Mouse (Mus musculus): ENCODE measurements around the gene Lhpp. TPM values are rescaled to one million over a fixed set of nuclear protein-coding genes. Genes with fewer than 3 reads are reported as not detected.
"Not testable (repeated sequence)": the region's sequence is repeated elsewhere in the genome, so short reads cannot be mapped to it uniquely, and the experiment has no call there.

The Lhpp gene
- total RNA-seq, 2 experiments from 2014 or later, result 11.6 to 17.7 TPM

DNA sequence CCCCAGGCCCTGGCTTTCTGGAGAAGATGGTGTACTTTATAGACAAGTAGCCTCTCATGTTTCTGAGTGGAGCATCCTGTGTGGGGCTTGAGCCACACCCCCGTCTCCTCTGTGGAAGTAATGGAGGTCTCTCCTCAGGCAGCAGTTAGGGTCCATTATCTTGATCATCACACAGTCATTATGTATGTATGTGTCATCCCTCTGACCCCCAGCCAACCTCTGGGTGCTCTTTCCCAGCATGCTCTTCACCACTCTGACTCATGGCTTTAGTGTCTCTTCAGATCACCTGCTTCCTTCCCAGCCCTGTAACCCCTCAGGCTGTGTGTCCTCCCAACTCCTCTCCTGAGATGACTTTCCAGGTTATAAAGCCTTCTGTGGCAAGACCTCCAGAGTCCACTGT is 31.2 kb downstream of the Lhpp start:
- no peak for DNase-seq (ENCODE audit: low spot score)

DNA sequence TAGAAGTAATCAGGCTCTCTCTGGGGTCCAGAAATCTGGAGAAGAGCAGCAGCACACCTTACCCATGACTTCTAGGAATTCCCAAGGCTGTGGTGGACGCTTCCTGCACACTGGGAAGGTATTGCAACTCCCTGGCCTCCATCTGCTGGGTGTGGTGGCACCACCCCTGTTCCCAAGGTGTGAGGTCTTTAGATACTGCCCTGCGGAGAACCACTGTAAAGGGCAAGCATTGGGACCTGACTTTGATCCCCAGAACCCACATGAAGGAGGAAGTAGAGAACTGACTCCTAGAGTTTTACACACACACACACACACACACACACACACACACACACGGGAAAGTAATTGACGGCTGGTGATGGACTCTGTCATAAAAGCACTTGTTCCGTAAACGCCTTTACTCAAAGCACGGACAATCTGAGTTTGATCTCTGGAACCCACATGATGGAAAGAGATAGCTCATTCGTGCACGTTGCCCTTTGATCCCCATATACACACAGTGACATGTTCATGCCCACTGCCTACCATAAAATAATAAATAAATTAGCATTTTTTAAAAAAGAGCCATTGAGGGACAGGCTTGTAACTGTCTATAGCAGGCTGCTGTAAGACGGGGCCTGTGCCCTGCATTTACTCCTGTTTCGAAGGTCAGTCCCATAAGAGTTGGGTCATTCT is 34.3 kb downstream of the Lhpp start:
- no peak for DNase-seq (ENCODE audit: low spot score)

DNA sequence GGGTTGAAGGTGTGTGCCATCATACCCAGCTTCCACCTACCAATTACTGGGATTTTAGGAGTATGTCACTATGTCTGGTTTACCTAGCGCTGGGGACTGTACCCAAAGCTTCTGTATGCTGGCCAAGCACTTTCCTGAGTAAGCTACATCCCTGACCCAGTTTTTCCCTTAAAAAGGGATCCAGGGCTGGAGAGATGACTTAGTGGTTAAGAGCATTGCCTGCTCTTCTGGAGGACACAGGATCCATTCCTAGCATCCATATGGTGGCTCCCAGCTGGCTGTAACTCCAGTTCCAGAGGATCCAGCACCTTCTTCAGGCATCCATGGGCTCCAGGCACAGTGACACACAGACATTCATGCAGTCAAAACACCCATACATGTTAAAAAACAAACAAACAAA is 36.1 kb downstream of the Lhpp start:
- DNase-seq (ENCODE audit: low spot score), result no peak

DNA sequence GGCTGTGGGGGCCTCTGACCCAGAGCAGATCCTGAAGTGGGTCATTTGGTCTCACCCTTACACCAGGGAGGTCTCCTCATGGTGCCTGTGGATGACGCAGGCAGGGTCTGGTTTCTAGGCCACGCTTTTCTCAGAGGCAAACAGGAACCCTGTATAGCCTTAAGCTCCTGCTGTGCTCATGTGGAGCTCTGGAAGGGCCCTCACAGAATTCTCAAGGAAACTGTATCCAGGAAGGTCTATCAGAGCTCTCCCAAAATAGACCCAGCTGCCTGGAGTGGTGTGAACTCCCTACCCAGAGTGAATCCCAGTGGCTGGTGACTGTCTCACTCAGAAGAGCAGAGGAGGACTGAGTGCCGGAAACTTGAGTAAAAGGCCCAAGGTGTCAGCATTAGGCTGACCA is 44.0 kb downstream of the Lhpp start:
- peak; percentile 66 for DNase-seq (ENCODE audit: low spot score)

DNA sequence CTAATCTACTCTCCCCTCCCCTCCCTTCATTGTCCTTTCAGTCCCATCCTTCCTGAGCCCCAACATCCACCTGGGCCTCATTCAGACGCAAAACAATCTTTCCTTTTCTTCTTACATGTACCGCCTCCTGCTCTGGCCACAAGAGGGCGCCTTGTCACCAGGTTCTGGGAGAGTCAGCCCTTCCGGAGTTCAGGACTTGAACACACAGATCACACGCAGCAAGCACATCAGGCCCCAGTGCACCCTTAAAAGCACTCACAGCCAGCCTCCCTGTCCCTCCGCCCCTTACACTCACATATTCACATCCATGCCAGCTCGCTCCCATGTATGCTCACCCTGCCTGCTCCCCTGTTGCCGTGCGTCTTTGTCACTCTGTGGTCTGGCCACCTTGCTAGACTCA is 45.6 kb downstream of the Lhpp start:
- peak; percentile 91 for DNase-seq (ENCODE audit: low spot score)

DNA sequence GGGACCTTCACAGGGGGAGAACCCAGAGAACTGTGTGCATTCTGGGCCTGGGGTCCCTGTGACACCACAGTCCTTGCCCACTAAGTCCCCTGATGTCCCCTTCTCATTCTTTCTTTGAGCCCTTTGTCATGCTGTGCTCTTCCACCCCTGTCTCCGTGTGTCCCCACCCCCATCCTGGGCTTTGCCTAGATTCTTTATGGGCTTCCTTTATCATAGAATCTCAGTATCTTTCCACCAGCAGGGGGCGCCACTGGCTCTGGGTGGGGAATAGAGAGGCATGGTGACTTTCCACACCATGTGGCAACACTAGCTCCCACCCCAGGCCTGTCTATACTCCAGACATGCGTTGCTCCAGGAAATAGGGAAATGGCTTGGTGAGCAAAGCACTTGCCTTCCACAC is 46.1 kb downstream of the Lhpp start:
- DNase-seq (ENCODE audit: low spot score), result peak; percentile 94

DNA sequence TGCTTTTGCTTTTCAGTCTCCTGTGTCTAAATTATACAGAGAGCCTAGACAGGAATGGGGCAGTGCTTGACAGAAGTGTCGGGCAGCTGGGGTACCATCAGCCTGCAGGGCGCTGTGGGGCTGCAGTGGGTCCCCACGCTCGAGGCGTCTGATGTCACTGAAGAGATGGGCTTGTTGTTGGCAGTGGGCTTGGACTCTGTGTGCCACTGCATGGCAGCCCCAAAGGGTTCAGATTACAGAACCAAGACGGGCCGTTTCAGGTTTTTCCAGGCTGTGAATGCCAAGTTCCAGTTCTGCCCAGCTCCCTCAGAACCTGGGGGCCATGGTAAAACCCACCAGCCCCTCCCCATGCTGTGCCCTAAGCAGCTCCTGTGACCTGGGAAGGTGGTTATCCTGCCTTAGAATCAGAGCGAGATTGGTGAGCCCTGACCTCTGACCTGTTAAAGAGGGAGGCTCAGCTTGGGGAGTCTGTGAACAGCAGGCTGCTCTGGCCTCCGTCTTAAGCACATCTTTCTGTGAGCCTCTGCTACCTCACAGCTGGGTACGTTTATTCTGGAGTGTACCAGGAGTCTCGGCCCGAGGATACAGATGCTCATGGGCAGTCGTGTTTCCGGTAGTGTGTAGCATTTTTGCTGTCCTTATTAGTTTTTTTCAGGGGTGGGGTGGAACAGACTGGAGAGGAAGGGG is 47.1 kb downstream of the Lhpp start:
- DNase-seq (ENCODE audit: low spot score), result no peak

DNA sequence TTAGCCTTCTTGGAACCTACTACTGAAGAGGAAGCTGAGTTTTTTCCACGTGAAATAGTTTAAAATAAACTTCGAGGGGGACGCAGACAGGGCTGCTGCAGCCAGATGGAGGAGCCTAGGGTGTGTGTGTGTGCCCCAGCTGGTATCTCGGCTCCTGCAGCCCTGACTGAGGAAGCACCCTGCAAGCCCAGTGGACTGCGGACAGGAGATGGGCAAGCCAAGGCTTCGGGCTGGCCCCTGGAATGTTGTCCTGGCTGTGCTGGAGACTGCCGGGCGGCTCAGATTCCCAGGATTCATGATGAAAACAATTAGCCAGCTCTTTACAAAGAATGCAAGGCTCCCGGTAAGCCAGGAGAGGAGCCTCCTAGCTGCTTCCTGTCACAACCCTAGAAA is 47.6 kb downstream of the Lhpp start:
- DNase-seq (ENCODE audit: low spot score), result no peak

DNA sequence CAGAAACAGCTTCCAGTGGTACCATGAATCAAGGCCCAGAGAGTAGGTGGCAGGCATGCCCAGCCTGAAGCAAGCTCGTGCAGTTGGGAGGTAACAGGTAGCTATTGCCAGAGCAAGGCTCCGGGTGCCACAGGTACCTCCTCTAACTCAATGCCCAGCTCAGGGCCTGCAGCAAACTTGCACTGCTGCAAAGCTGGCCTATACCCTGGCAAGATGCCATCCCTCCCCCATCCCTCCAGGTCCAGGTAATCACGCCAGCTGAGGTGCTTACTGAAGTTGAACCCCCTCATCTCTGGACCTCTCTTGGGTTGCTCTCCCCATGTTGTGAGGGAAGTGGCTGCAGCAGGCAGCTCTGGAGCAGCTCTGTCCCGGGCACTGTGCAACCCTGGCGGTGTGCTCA is 48.2 kb downstream of the Lhpp start:
- DNase-seq (ENCODE audit: low spot score), result no peak

DNA sequence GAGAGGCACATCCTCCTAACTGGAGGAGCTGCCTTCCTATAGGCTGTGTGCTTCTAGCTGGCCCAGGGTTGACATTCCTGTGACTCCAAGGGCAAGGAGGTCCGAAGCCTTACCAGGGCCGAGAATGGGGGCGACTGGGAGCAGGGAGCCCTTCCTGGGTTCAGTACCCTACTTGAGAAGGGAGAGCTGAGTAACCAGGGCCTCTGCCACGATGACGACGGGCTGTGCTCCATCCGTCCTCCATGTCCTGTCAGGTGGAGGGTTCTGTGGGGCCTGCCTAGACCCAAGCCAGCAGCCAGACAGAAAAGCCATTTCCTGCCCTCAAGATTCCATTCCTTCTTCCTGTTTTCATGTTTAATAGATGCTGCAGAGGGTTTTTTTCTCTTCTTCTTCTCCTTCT is 49.2 kb downstream of the Lhpp start:
- DNase-seq (ENCODE audit: low spot score), result no peak

DNA sequence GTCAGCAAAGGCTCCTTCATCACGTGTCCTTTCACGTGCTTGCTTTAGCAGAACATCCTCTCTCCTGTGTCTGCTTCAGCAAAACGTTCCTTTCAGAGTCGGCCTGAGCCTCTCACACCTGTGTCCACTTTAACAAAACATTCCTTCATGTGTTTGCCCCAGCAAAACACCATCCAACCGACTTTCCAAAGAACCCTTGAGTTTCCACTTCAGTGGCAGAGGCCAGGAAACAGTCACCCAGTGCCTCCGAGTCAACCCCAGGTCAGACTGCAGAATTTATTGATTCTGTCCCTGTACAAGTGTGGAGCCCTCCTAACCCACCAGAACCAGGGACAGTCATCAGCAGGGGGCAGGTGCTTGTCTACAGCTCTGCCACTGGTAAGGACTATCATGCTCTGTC is 52.4 kb downstream of the Lhpp start:
- DNase-seq (ENCODE audit: low spot score), result not testable (repeated sequence)

DNA sequence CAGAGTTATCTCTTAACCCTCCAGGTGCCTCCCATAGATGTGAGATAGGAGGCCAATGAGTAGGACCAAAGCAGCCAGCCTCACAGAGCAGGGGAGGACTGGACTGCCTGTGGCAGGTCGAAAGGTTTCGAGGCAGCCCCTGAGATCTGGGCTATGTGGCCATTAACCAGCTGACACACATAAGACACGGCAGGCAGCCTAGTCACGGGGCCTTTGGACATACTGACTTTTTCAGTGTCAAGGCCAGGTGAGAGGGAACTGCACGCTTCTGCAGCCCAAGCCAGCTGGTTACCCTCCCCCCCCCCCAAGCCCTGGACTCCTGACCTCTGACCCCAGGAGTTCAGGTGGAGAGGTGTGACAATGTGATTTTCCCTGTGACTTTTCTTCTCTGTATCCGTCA is 54.4 kb downstream of the Lhpp start:
- no peak for DNase-seq (ENCODE audit: low spot score)

DNA sequence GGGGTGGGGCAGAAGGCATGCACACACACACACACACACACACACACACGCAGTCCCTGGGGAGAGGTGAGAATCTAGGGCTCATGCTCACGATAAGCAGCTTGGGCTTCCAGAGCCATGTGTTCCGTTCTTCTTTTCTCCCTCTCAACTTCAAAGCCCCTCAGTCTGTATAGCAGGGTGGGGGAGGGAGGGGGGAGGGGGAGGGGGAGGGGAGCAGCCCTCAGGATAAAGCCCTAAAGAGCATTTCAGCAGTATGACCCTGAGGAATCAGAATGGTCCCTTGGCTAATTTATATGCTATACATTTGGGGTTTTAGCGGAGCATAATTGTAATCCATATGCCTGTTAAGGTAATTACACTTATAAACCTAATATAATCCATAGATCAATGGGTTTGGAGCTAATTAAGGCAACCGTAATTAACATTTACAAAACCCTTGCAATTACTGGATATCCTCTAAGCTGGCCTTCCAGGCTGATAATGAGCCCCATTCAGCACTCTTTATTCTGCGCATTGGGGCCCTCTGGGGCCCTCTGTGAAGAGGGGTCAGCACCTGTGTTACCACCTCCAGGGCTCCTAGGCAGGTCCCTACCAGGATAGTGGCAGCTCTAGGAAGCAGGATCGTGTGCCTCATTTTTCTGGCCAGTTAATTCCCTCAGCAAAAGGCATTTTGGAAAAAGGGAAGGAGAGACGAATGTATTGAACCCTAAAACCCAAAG is 55.4 kb downstream of the Lhpp start:
- no peak for DNase-seq (ENCODE audit: low spot score)

DNA sequence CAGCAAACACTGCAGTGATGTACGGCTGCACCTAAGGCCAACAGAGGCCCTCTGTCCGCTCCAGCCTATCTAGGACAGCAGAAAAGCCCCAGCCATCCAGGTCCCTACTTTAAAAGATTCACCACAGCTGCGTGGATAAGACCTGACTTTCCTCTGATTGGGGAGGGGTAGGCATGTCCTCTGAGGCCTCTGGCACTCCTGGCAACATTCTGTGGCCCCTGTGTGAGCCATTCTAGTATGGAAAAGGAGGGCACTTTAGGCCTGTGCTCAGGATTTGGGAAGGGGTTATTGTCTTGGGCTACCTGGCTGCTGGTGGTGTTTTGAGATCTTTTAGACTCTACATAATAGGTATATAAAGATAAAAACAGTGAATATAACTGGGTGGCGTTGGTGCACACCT is 56.1 kb downstream of the Lhpp start:
- no peak for DNase-seq (ENCODE audit: low spot score)

DNA sequence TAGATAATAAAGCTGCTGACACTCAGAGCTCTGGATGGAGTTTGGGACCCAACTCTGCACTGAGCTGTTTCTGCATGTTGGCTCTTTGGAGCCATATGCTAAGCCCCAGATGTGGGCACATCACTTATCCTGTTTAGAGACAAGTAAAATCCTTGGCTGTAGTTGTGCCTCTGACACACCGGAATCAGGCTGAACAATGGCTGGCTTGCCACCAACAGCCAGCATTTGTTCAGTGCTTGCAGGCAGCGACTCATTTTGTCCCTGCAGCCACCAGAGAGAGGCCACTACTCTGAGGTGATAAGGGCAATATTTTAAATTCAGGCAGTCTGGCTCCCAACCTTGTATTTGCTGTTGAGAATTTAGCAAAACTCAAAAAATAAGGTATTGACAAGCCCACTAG is 58.2 kb downstream of the Lhpp start:
- DNase-seq (ENCODE audit: low spot score), result no peak

DNA sequence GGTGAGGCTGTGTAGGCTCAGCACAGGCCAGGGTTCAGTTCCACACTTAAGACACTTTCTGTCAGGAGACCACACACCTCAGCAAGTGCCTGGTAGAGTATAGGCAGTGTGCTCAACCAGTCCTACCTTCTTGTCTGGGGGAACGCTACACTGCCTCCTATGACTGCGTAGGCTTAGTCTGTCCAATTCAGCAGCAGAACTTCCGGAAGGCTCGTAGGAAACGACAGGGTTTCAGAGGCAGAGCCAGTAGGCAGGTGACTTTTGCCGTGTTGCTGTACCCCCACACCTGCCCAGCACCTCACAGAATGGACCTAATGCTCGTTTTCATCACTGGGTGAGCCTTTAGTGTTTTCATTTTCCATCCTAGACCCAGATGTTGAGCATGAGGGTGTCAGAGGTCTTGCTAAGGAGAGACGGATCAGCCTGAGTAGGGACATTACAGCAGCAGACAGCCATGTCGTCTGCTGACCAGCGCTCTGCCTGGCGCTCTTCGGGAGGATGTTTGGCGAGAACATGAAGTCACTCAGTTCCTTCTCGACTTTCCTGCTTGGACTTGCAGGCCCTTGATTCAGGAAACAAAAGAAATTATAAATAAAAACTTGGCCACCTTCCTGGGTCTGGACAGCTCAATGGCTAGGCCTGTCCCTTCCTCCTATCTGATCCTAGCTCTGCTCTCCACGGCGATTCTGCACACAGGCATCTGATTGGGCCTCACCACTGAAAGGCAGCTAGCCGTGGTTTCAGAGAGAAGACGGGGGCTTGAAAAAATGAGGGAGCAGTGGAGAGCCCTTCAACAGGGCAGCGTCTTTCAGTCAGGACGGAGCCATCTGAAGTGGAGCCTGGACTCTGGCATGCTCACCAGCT is 59.8 kb downstream of the Lhpp start:
- DNase-seq (ENCODE audit: low spot score), result peak; percentile 45

DNA sequence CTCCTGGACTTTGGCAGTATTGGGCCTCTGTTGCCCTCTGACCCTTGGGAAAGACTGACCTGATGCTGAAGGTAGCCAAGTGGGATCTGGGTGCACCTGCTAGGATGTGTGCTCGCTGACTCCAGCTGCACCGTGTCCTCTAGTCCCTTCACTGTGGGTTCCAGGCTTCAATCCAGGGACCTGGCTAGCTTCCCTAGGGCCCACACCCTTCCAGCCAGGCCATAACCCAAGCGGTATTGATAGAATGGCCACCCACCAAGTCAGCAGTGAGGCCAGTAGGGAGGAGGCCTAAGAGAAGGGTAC is 60.4 kb downstream of the Lhpp start:
- DNase-seq (ENCODE audit: low spot score), result peak; percentile 86

DNA sequence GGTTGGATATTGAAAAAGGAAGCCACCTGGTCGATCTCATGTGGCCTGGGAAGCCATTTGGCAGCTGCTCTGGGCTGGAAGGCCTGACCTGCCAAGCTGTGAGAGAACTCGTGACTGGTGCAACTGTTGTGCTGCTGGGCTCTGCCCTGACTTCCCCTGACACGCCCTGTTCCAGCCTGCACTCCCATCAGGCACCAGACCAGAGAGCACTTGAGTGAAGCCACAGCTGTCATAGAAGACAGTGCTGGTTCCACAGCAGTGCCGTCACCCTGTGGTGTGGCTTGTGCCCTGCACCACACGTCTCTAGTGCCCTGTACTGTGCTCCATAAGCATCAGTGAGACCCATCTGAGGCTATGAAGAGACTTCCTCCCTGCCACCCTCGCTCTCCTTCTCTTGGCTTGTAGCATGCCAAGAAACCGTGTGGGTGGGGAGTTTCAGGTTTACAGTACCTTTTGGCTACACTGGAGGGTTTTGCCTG is 62.1 kb downstream of the Lhpp start:
- DNase-seq (ENCODE audit: low spot score), result peak; percentile 83

DNA sequence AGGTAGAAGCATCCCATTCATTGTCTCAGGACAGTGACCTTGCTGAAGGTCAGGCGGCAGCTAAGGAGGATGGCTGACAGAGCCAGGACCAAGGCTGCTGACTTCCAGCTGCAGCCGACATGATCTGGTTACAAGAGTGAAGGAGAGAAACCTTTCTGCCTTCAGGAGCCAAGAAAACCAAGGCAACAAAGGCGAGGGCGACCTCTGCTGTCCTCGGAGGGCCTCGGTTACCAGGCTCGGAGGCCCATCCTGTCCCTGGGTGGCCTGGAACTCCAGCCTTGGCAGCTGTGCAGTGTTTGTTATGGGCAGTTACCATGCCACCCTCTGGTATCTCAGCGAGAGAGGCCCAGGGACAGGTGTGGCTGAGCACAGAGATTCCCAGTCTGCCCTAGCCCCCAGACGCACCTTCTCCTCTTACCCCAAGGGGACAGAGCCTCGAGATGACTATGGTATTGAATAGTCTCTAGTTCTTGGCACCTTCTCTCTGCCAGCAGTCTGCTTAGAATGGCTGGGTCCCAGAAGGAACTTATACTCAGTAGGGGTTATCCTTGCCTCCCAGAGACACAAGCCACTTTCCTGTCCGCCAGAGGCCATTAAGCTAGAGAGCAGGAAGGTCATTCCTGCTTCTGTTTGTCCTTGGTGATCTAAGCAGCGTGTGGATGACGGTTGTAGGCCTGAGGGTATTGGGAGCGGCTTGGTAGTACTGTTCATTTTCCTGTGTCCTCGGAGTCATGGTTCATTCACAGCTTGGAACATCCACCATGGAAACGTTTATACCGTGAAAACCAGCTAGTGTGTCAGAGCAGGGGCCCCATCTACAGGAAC is 63.7 kb downstream of the Lhpp start:
- DNase-seq (ENCODE audit: low spot score), result peak; percentile 93

DNA sequence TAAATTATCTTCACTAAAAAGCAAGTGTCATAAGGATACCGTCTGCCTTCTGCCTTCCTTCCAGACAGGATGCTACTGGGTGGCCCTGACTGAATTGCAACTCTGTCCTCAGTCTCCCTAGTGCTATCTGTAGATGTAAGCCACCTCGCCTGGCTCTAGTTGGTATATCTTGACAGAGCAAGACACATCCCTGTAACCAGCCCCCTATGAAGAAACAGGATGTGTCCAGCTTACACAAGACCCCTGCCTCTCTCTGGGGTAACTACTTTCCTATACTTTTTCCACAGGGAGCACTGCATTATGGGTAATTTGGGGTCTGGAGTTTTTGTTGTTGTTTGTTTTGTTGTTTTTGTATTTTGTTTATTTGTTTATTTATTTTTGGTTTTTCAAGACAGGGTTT is 65.5 kb downstream of the Lhpp start:
- no peak for DNase-seq (ENCODE audit: low spot score)

DNA sequence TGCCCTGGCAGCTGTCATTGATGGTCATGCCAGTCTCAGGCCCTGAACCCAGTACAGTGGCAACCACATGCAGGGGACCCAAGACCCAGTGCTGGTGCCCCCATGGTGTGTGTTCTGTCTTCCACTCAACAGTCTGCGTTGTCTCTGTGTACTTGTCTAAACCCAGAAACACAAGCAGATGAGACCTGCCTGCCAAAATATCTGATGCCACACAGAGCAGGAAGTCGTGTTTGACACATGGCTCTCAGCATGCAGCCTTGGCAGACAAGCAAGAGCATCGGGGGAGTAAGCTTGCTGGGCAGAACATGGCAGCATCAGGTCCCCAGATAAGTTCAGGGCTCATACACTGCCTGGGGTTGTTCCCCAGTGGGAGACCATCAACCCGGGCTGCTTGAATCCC is 68.7 kb downstream of the Lhpp start:
- no peak for DNase-seq (ENCODE audit: low spot score)
